Mouse (Mus musculus) myocyte (in vitro differentiated cells): ENCODE measurements around the gene Crb2.

Experiments
- MAX ChIP-seq: IDR thresholded peaks from one replicate; pipeline ENCODE4 v1.6.1; 2011; ENCODE audit warnings: low read depth, mild to moderate bottlenecking, control low read depth
- MYOD1 ChIP-seq, 3 experiments: IDR thresholded peaks; one replicate each; pipeline ENCODE4 v1.6.1; 2011; ENCODE audit warnings: control low read depth in 2 of 3, low read depth in 2 of 3, mild to moderate bottlenecking in 2 of 3, moderate library complexity in 1 of 3; ENCODE audit not compliant: insufficient read length in 2 of 3, control insufficient read depth in 1 of 3
- POLR2A ChIP-seq: IDR thresholded peaks from one replicate; pipeline ENCODE4 v1.6.1; 2011; ENCODE audit warnings: low read depth, mild to moderate bottlenecking, control low read depth, moderate library complexity; ENCODE audit not compliant: insufficient read length
- REST ChIP-seq: IDR thresholded peaks from one replicate; pipeline ENCODE4 v1.6.1; 2011; ENCODE audit warnings: mild to moderate bottlenecking, control low read depth, moderate library complexity; ENCODE audit not compliant: insufficient read depth, insufficient read length
- TCF12 ChIP-seq: IDR thresholded peaks from one replicate; pipeline ENCODE4 v1.6.1; 2011; ENCODE audit warnings: mild to moderate bottlenecking, control low read depth; ENCODE audit not compliant: poor library complexity, insufficient read depth, severe bottlenecking

DNA sequence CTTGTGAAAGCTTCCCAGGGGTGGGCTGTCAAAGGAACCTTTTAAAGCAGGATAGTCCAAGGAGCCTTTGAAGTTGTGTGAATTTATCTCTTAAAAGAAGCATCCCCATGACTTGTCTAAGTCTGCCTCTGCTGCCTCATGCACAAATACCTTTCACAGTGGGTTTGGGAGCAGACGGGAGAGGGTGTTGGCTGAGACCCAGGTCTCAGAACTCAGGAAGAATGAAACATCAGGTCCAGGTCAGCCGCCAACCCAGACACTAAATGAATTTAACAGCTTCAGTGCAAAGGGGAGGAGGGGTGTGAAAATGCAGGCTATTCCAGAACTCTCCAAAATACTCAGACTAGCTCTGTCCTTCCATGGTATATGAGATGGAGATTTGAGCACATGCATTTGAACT lies 28.1 kb upstream of the Crb2 start:
- TF ChIP-seq POLR2A (no peak), TCF12 (no peak), MYOD1 (IDR thresholded peaks at IDR 0.05; ENCODE audit: control insufficient read depth in 1 of 3, insufficient read length in 2 of 3, low read depth in 2 of 3) (no peak), REST (no peak), MAX (no peak)
